Mouse (Mus musculus) testis, adult 2 months (tissue): ENCODE data around the gene Tek.

Experiments
- CTCF ChIP-seq: fragments of 200-500 bp; IDR thresholded peaks from 2 replicates; pipeline ENCODE4 v1.5.1; 2012; ENCODE audit warnings: low read depth, mild to moderate bottlenecking, inconsistent platforms, low read length, moderate library complexity; ENCODE audit not compliant: control insufficient read depth, insufficient read depth, insufficient replicate concordance
- POLR2A ChIP-seq: fragments of 200-500 bp; IDR thresholded peaks from 2 replicates; pipeline ENCODE4 v1.6.1; 2012; ENCODE audit warnings: low read depth, mild to moderate bottlenecking, inconsistent platforms, low read length, moderate library complexity; ENCODE audit not compliant: control insufficient read depth

GRCm38 (mm10) chr4:94827429-94827828, 88.3 kb downstream of the Tek start:
- TF ChIP-seq CTCF (no peak), POLR2A (no peak)
